Mouse (Mus musculus) ES-Bruce4 (cell line): ENCODE measurements around the gene Tatdn3. TPM values are rescaled to one million over a fixed set of nuclear protein-coding genes. Genes with fewer than 3 reads are reported as not detected.

ENCODE experiments used
- H3K27ac ChIP-seq: 2 replicates; pipeline ENCODE4 v1.5.1; 2012; ENCODE audit warnings: low read length, inconsistent platforms; ENCODE audit not compliant: insufficient read depth
- H3K27me3 ChIP-seq: 2 replicates; pipeline ENCODE4 v1.6.1; 2012; ENCODE audit warnings: mild to moderate bottlenecking, low read length, inconsistent platforms; ENCODE audit not compliant: control insufficient read depth, poor library complexity, insufficient read depth, severe bottlenecking
- H3K36me3 ChIP-seq: 2 replicates; pipeline ENCODE4 v1.6.1; 2012; ENCODE audit warnings: inconsistent platforms, mild to moderate bottlenecking, low read length, moderate library complexity; ENCODE audit not compliant: control insufficient read depth, poor library complexity, insufficient read depth, severe bottlenecking
- H3K4me1 ChIP-seq: one replicate; pipeline ENCODE4 v1.8.1; 2011; ENCODE audit warnings: low read length; ENCODE audit not compliant: control insufficient read depth, insufficient read depth
- H3K4me3 ChIP-seq: 2 replicates; pipeline ENCODE4 v1.5.1; 2011; ENCODE audit warnings: low read depth, mild to moderate bottlenecking, low read length
- H3K9ac ChIP-seq: 2 replicates; pipeline ENCODE4 v1.6.1; 2012; ENCODE audit warnings: low read depth, mild to moderate bottlenecking, inconsistent platforms; ENCODE audit not compliant: poor library complexity, severe bottlenecking
- H3K9me3 ChIP-seq: replicated peaks from 2 replicates; pipeline ENCODE4 v1.6.1; 2012; ENCODE audit warnings: mild to moderate bottlenecking, low read length, inconsistent platforms; ENCODE audit not compliant: control insufficient read depth, poor library complexity, insufficient read depth, severe bottlenecking
- CTCF ChIP-seq: IDR thresholded peaks from one replicate; pipeline ENCODE4 v1.8.1; 2011; ENCODE audit warnings: low read depth, low read length
- EP300 ChIP-seq: IDR thresholded peaks from 2 replicates; pipeline ENCODE4 v1.6.1; 2011; ENCODE audit warnings: low read depth, low read length; ENCODE audit not compliant: insufficient read depth
- POLR2A ChIP-seq: IDR thresholded peaks from one replicate; pipeline ENCODE4 v1.8.1; 2011; ENCODE audit warnings: low read length; ENCODE audit not compliant: insufficient read depth
- polyA plus RNA-seq: library from polyadenylated mRNA; stranded (reverse); fragments of >200 nt; gene quantifications from 2 replicates; pipeline ENCODE4 v1.2.4, GENCODE M21; 2011; ENCODE audit warnings: low read depth; ENCODE audit not compliant: missing spikeins, insufficient read depth, insufficient read length

The Tatdn3 gene
- polyA plus RNA-seq, 1 experiment, result 12.0 TPM

- no peaks in the 10 kb centered on the region for H3K36me3 ChIP-seq
- H3K27ac ChIP-seq, result no peak overlapping the region
- no peaks in the 10 kb centered on the region for H3K4me1 ChIP-seq
- H3K27me3 ChIP-seq, result peaks cover 6% of the 10 kb centered on the region; the same call in 1 of the 2 replicates
- no peak overlapping the region for H3K4me3 ChIP-seq
- TF ChIP-seq POLR2A (no peak), EP300 (no peak), CTCF (no peak)
- H3K9me3 ChIP-seq, result no peaks in the 10 kb centered on the region
- H3K9ac ChIP-seq, result no peak overlapping the region
These were observed 30.8 kb upstream of the Tatdn3 start for GRCm38 (mm10) chr1:191093578-191093977.

DNA sequence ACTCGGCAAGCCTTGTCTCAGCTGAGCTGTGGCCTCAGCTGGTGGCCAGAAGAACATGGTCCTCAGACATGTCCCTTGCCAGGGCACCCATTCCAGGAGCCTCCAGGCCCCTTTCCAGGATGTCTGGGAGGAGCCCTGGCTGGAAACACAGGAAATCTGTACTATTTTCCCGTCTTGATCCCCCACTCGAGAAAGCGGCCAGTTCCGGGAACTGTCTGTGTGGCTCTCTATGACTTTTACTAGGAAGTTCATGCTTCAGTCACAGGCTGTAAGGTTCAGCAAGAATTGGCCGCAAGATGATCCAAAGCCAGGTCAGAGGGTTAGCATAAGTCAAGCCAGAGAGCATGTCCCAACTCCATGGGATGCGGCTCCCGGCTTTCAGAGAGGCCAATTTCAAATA lies 29.3 kb upstream of the Tatdn3 start:
- H3K9ac ChIP-seq, result no peak overlapping the region
- no peak overlapping the region for H3K4me3 ChIP-seq
- no peaks in the 10 kb centered on the region for H3K27me3 ChIP-seq
- no peak overlapping the region for H3K27ac ChIP-seq
- TF ChIP-seq POLR2A (no peak), CTCF (no peak), EP300 (no peak)
- H3K36me3 ChIP-seq, result no peaks in the 10 kb centered on the region
- H3K9me3 ChIP-seq, result no peaks in the 10 kb centered on the region
- H3K4me1 ChIP-seq, result no peaks in the 10 kb centered on the region

DNA sequence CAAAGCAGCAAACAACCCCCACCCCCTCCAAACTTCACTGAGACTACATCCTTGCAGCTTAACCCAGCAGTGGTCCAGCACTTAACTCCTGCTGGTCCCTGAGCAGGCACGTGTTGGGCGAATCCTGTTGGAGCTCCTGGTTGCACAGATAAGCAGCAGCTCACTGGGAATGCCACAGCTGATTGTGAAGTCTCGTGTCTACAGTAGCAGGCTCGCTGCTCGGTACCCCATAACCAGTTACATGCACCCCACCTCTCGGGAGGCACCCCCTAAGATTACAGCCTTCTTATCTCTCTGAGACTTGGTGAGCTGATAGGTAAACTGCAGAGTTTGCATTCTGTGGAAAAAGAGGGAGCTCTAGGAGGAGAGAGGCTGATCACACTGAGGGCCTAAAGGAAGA lies 26.6 kb upstream of the Tatdn3 start:
- H3K9ac ChIP-seq, result no peak overlapping the region
- H3K36me3 ChIP-seq, result no peaks in the 10 kb centered on the region; the same call in 1 of the 2 replicates
- no peaks in the 10 kb centered on the region for H3K9me3 ChIP-seq
- H3K27ac ChIP-seq, result no peak overlapping the region
- no peak overlapping the region for H3K4me3 ChIP-seq
- no peaks in the 10 kb centered on the region for H3K27me3 ChIP-seq
- TF ChIP-seq EP300 (no peak), CTCF (no peak), POLR2A (no peak)
- no peaks in the 10 kb centered on the region for H3K4me1 ChIP-seq

GRCm38 (mm10) chr1:191087955-191088354 lies 25.2 kb upstream of the Tatdn3 start:
- no peak overlapping the region for H3K4me3 ChIP-seq
- no peaks in the 10 kb centered on the region for H3K4me1 ChIP-seq
- H3K9me3 ChIP-seq, result no peaks in the 10 kb centered on the region
- no peaks in the 10 kb centered on the region for H3K27me3 ChIP-seq
- no peak overlapping the region for H3K27ac ChIP-seq
- no peak overlapping the region for H3K9ac ChIP-seq
- TF ChIP-seq CTCF (no peak), POLR2A (no peak), EP300 (no peak)
- no peaks in the 10 kb centered on the region; the same call in 1 of the 2 replicates for H3K36me3 ChIP-seq

DNA sequence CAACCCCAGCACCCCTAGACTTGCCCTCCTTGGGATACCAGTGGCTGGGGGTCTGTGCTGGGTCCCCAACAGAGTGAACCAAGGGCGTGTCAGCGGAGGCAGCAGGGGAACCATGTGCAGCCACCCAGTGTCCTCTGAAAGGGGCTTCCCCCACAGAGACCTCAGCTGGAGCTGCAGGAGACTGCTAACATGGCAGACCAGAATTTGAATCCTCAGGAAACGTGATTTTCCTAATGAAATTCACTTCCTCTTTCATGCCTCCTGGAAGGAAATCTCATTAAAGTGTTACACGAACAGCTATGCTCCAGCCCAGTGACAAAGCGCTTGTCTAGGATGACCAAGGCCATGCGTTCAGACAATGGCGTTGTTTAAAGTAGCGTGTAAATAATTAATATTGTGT lies 24.2 kb upstream of the Tatdn3 start:
- no peak overlapping the region for H3K9ac ChIP-seq
- H3K4me1 ChIP-seq, result no peaks in the 10 kb centered on the region
- no peaks in the 10 kb centered on the region for H3K9me3 ChIP-seq
- peaks cover 8% of the 10 kb centered on the region for H3K36me3 ChIP-seq
- H3K27ac ChIP-seq, result no peak overlapping the region
- no peaks in the 10 kb centered on the region for H3K27me3 ChIP-seq
- TF ChIP-seq POLR2A (no peak), CTCF (no peak), EP300 (no peak)
- no peak overlapping the region for H3K4me3 ChIP-seq

- Histone ChIP-seq H3K9ac (no peak overlapping the region), H3K36me3 (peaks cover 12% of the 10 kb centered on the region)
- TF ChIP-seq EP300 (no peak), CTCF (no peak), POLR2A (no peak)
These were observed 23.7 kb upstream of the Tatdn3 start for GRCm38 (mm10) chr1:191086304-191086878.

More at GRCm38 (mm10) chr1:191086304-191086878, 23.7 kb upstream of the Tatdn3 start:
- H3K4me3 ChIP-seq, result no peak overlapping the region
- no peaks in the 10 kb centered on the region for H3K27me3 ChIP-seq
- no peaks in the 10 kb centered on the region for H3K9me3 ChIP-seq
- no peaks in the 10 kb centered on the region for H3K4me1 ChIP-seq
- no peak overlapping the region for H3K27ac ChIP-seq
